Comparison of ENCODE assay signal across 38 mouse cellular contexts in genomic region chr3:137636571-137636970, GRCm38 (mm10). TPM values are rescaled to one million over a fixed set of nuclear protein-coding genes. Genes with fewer than 3 reads are reported as not detected.
"Had no signal": no experiment of that assay in that cellular context is flagged by ENCODE, and none has a peak within 500 bp of the region (broad histone marks: within the 10 kb centered on the region; RNA-seq: fewer than 3 reads in every experiment).

No protein-coding gene starts in this region.

- H3K27ac ChIP-seq: embryonic facial prominence, embryonic 10.5 days; embryonic facial prominence, embryonic 12.5 days; embryonic facial prominence, embryonic 13.5 days; embryonic facial prominence, embryonic 15.5 days; forebrain, embryonic 10.5 days; forebrain, embryonic 12.5 days; forebrain, embryonic 13.5 days; forebrain, embryonic 15.5 days; gastrocnemius, adult 2 months; heart, adult 2 months had no signal

- H3K27me3 ChIP-seq: embryonic facial prominence, embryonic 12.5 days; embryonic facial prominence, embryonic 13.5 days; embryonic facial prominence, embryonic 15.5 days; forebrain, embryonic 12.5 days; forebrain, embryonic 13.5 days; forebrain, embryonic 15.5 days had no signal

- H3K9ac ChIP-seq: embryonic facial prominence, embryonic 12.5 days; embryonic facial prominence, embryonic 13.5 days; embryonic facial prominence, embryonic 15.5 days; forebrain, embryonic 12.5 days; forebrain, embryonic 13.5 days; forebrain, embryonic 15.5 days; forebrain, postnatal 0 days had no signal

- DNase-seq: cerebellum, adult 2 months; cerebellum, adult 8-10 months; cerebellum, adult 9-11 months; cerebellum, postnatal 10 days; cerebellum, postnatal 14 days; cerebellum, postnatal 25 days; cerebellum, postnatal 36 days; embryo, embryonic 11 days; forebrain, postnatal 0 days; gastrocnemius, adult 2 months; gastrocnemius, postnatal 10 days; gastrocnemius, postnatal 14 days; gastrocnemius, postnatal 25 days; gastrocnemius, postnatal 36 days; heart, adult 18-20 months; heart, adult 2 months had no signal

- H3K4me1 ChIP-seq: embryonic facial prominence, embryonic 10.5 days; embryonic facial prominence, embryonic 15.5 days; forebrain, embryonic 10.5 days; forebrain, embryonic 12.5 days; forebrain, embryonic 13.5 days; forebrain, embryonic 15.5 days had no signal

- H3K9me3 ChIP-seq: embryonic facial prominence, embryonic 10.5 days; embryonic facial prominence, embryonic 12.5 days; embryonic facial prominence, embryonic 13.5 days; embryonic facial prominence, embryonic 15.5 days; forebrain, embryonic 10.5 days; forebrain, embryonic 12.5 days; forebrain, embryonic 13.5 days; forebrain, embryonic 15.5 days had no signal

- H3K4me2 ChIP-seq: embryonic facial prominence, embryonic 12.5 days; embryonic facial prominence, embryonic 13.5 days; embryonic facial prominence, embryonic 15.5 days; forebrain, embryonic 12.5 days; forebrain, embryonic 13.5 days; forebrain, embryonic 15.5 days had no signal

- H3K4me3 ChIP-seq: embryonic facial prominence, embryonic 10.5 days; embryonic facial prominence, embryonic 12.5 days; embryonic facial prominence, embryonic 13.5 days; embryonic facial prominence, embryonic 15.5 days; erythroblast, embryonic 14.5 days; forebrain, embryonic 10.5 days; forebrain, embryonic 12.5 days; forebrain, embryonic 13.5 days; forebrain, embryonic 15.5 days; gastrocnemius, adult 2 months; heart, adult 2 months had no signal

- H3K36me3 ChIP-seq: embryonic facial prominence, embryonic 10.5 days; embryonic facial prominence, embryonic 12.5 days; embryonic facial prominence, embryonic 13.5 days; embryonic facial prominence, embryonic 15.5 days; forebrain, embryonic 10.5 days; forebrain, embryonic 12.5 days; forebrain, embryonic 15.5 days had no signal

RNA-seq across cellular contexts. Expression of gene Ddit4l, which starts 15.2 kb away (rescaled TPM):
- total RNA-seq: common myeloid progenitor, adult 5-6 weeks; granulocyte monocyte progenitor cell, adult 5-6 weeks had no signal
- polyA plus RNA-seq: erythroblast, embryonic 14.5 days had no signal

RNA-seq across cellular contexts. Expression of gene Gm21962, which starts 34.8 kb away (rescaled TPM):
- total RNA-seq: gastrocnemius, adult 18-20 months; gastrocnemius, adult 2 months; gastrocnemius, adult 8-10 months; gastrocnemius, postnatal 10 days; gastrocnemius, postnatal 14 days; gastrocnemius, postnatal 25 days; gastrocnemius, postnatal 36 days; gastrocnemius, postnatal 4 days; granulocyte monocyte progenitor cell, adult 5-6 weeks; heart, adult 18-20 months; heart, adult 2 months had no signal
- polyA plus RNA-seq: cerebellum, adult 2 months; cortical plate, adult 2 months; embryonic facial prominence, embryonic 10.5 days; embryonic facial prominence, embryonic 11.5 days; embryonic facial prominence, embryonic 12.5 days; embryonic facial prominence, embryonic 13.5 days; embryonic facial prominence, embryonic 14.5 days; embryonic facial prominence, embryonic 15.5 days; erythroblast, embryonic 14.5 days; forebrain, embryonic 10.5 days; forebrain, embryonic 11.5 days; forebrain, embryonic 12.5 days; forebrain, embryonic 13.5 days; forebrain, embryonic 14.5 days; forebrain, embryonic 15.5 days; forebrain, embryonic 16.5 days; forebrain, postnatal 0 days; frontal cortex, adult 2 months; gonadal fat pad, adult 2 months; heart, adult 2 months had no signal
